Mouse (Mus musculus) heart, adult 2 months (tissue): Measurements from ENCODE around the gene Prpf38b. TPM values are rescaled to one million over a fixed set of nuclear protein-coding genes. Genes with fewer than 3 reads are reported as not detected.
A peak's percentile ranks its signal among the peaks of the same experiment; 100 is the strongest.
"Not testable (repeated sequence)": the region's sequence is repeated elsewhere in the genome, so short reads cannot be mapped to it uniquely, and the experiment has no call there.

Experiments
- DNase-seq, 2 experiments: peaks; one replicate each; pipeline ENCODE4 v3.0.0; 2021
- H3K27ac ChIP-seq: fragments of 200-600 bp; 2 replicates; pipeline ENCODE4 v1.8.1; 2022
- H3K27me3 ChIP-seq: fragments of 200-500 bp; 2 replicates; pipeline ENCODE4 v1.6.1; 2012; ENCODE audit warnings: mild to moderate bottlenecking, low read length, inconsistent platforms, mixed read lengths; ENCODE audit not compliant: control insufficient read depth, insufficient read depth
- H3K36me3 ChIP-seq: fragments of 200-500 bp; 2 replicates; pipeline ENCODE4 v1.6.1; 2012; ENCODE audit warnings: low read length, inconsistent platforms; ENCODE audit not compliant: control insufficient read depth, insufficient read depth
- H3K4me1 ChIP-seq: fragments of 200-500 bp; 2 replicates; pipeline ENCODE4 v1.6.1; 2011; ENCODE audit warnings: low read length; ENCODE audit not compliant: control insufficient read depth, insufficient read depth
- H3K4me3 ChIP-seq: fragments of 200-600 bp; 2 replicates; pipeline ENCODE4 v1.8.1; 2022
- H3K79me2 ChIP-seq: fragments of 200-500 bp; replicated peaks from 2 replicates; pipeline ENCODE4 v1.6.1; 2012; ENCODE audit warnings: mild to moderate bottlenecking, inconsistent platforms, low read length, moderate library complexity, mixed read lengths; ENCODE audit not compliant: control insufficient read depth, insufficient read depth
- H3K9ac ChIP-seq: fragments of 200-500 bp; 2 replicates; pipeline ENCODE4 v1.6.1; 2012; ENCODE audit warnings: low read depth, mild to moderate bottlenecking, control low read depth, inconsistent platforms, low read length, mixed read lengths
- CTCF ChIP-seq: fragments of 200-600 bp; IDR thresholded peaks from 2 replicates; pipeline ENCODE4 v1.8.1; 2022; ENCODE audit warnings: antibody characterized with exemption, mild to moderate bottlenecking, moderate library complexity
- EP300 ChIP-seq: fragments of 200-500 bp; IDR thresholded peaks from 2 replicates; pipeline ENCODE4 v1.6.1; 2011; ENCODE audit warnings: low read depth, low read length, control low read depth; ENCODE audit not compliant: insufficient read depth
- POLR2A ChIP-seq: fragments of 200-500 bp; IDR thresholded peaks from 2 replicates; pipeline ENCODE4 v1.6.1; 2011; ENCODE audit warnings: mild to moderate bottlenecking, low read depth, low read length, control low read depth; ENCODE audit not compliant: insufficient read depth
- WGBS: fragments of 180-500 bp; shearing (Covaris S2); methylation state at CpG from one replicate; pipeline ENCODE4 v1.1.7; 2018; 5-methylcytosine and 5-hydroxymethylcytosine counted together
- intact Hi-C: fragments of 180-260 bp; cut with DNase I; formaldehyde crosslinking; loops from one replicate; pipeline ENCODE4 v1.15.1; 2025
- polyA plus RNA-seq: library from polyadenylated mRNA; depleted of rRNA; stranded (reverse); fragments of >200 nt; gene quantifications from 2 replicates; pipeline ENCODE4 v1.2.3, GENCODE M21; 2012
- total RNA-seq, 2 experiments: library from RNA; stranded (reverse); gene quantifications; 2 replicates each; pipeline ENCODE4 v1.2.3; 2021

Gene Prpf38b
- total and polyA plus RNA-seq, 3 experiments = 13.6 to 21.1 (median 17.3) TPM

DNA sequence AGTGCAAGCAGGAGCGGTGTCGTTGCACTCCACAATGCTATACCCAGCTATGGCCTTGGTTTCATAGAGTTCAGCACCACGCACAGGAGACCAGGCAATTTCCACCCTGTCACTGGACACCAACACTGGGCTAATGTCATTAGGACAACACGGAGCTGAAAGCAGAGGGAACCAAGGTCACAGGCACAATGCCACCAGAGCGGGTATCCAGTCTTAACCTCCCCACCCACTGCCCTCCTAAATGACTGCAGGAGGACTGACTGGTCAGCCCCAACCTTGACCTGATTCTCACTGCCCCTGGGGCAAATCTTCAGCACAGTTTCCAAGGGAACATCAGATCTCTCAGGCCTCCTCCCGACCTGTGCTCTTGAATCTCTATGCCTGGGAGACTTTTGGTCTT is 40.9 kb downstream of the Prpf38b start:
- no peak for TF ChIP-seq POLR2A
- TF ChIP-seq EP300 = no peak
- TF ChIP-seq CTCF = no peak
- no peak for DNase-seq
- H3K27me3 ChIP-seq = no peaks in the 10 kb centered on the region
- H3K4me1 ChIP-seq = no peaks in the 10 kb centered on the region
- no peak overlapping the region for H3K4me3 ChIP-seq
- H3K9ac ChIP-seq = no peak overlapping the region
- intact Hi-C loops = no loop called here
- H3K36me3 ChIP-seq = no peaks in the 10 kb centered on the region
- H3K27ac ChIP-seq = no peak overlapping the region
- H3K79me2 ChIP-seq = no peaks in the 10 kb centered on the region
- 88% methylated on average over 6 of the region's 6 CpGs for WGBS

- Histone ChIP-seq H3K4me1 (no peaks in the 10 kb centered on the region), H3K36me3 (no peaks in the 10 kb centered on the region), H3K4me3 (no peak overlapping the region), H3K27ac (no peak overlapping the region), H3K79me2 (no peaks in the 10 kb centered on the region), H3K27me3 (no peaks in the 10 kb centered on the region), H3K9ac (no peak overlapping the region)
- no peak for DNase-seq
- no peak for TF ChIP-seq EP300
- TF ChIP-seq POLR2A = no peak
- TF ChIP-seq CTCF = no peak
- intact Hi-C loops = no loop called here
- WGBS = 92% methylated on average over 3 of the region's 3 CpGs
These were observed 44.1 kb downstream of the Prpf38b start for GRCm38 (mm10) chr3:108867449-108867848.

DNA sequence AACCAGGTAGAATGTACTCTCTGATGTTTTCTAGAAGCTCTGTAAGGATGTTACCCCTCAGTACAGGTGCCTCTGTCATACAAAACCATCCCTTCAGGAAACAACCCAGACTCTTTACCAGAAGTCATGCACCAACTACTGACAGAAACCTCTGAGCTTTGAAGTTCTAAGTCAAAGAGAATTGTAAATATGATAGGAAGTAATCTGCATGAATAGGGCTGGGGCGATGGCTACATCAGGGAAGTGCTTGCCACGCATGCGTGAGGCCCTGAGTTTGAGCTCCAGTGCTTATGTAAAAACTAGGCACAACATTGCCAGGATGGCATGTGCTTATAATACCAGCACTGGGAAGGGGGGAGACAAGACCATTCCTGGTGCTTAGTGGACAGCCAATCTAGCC is 45.9 kb downstream of the Prpf38b start:
- H3K4me3 ChIP-seq = no peak overlapping the region
- no peaks in the 10 kb centered on the region for H3K79me2 ChIP-seq
- WGBS = 98% methylated on average over 3 of the region's 3 CpGs
- TF ChIP-seq CTCF (no peak), POLR2A (no peak), EP300 (no peak)
- no peak overlapping the region for H3K27ac ChIP-seq
- H3K9ac ChIP-seq = no peak overlapping the region
- H3K4me1 ChIP-seq = no peaks in the 10 kb centered on the region; the same call in 1 of the 2 replicates
- H3K36me3 ChIP-seq = no peaks in the 10 kb centered on the region
- H3K27me3 ChIP-seq = no peaks in the 10 kb centered on the region
- intact Hi-C loops = no loop called here
- peak in 1 of 2 experiments; percentile 23 for DNase-seq

GRCm38 (mm10) chr3:108865129-108865528 is 46.4 kb downstream of the Prpf38b start:
- no peak overlapping the region for H3K27ac ChIP-seq
- H3K27me3 ChIP-seq = no peaks in the 10 kb centered on the region
- no peak overlapping the region for H3K9ac ChIP-seq
- intact Hi-C loops = no loop called here
- WGBS = 42% methylated on average over 3 of the region's 3 CpGs
- H3K36me3 ChIP-seq = no peaks in the 10 kb centered on the region
- no peaks in the 10 kb centered on the region; the same call in 1 of the 2 replicates for H3K4me1 ChIP-seq
- H3K79me2 ChIP-seq = no peaks in the 10 kb centered on the region
- no peak overlapping the region for H3K4me3 ChIP-seq
- TF ChIP-seq CTCF = no peak
- no peak for TF ChIP-seq EP300
- peak in 1 of 2 experiments; percentile 32 for DNase-seq

DNA sequence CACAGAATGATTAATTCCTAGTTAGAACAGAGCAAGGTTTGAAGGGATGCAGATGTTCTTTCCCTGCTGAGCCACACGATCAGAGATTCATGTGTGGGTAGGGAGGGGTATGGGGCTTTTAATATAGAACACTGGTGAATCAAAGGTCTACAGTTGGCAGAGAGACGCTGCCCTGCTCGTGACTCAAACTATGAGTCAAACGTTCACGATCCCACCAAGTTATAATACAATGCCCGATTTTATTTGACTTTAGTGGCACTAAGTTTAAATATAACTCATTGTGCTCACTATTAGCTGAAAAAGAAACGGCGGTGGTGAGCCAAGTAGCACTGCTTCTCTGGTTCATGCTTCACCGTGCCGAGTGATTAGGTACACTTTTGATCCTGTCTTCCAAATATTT is 48.4 kb downstream of the Prpf38b start:
- H3K36me3 ChIP-seq = no peaks in the 10 kb centered on the region
- no peak for DNase-seq
- WGBS = 75% methylated on average over 10 of the region's 10 CpGs
- TF ChIP-seq POLR2A (no peak), EP300 (no peak), CTCF (no peak)
- H3K79me2 ChIP-seq = no peaks in the 10 kb centered on the region
- no peaks in the 10 kb centered on the region for H3K27me3 ChIP-seq
- H3K4me3 ChIP-seq = no peak overlapping the region
- peaks cover 2% of the 10 kb centered on the region; the same call in 1 of the 2 replicates for H3K4me1 ChIP-seq
- H3K9ac ChIP-seq = no peak overlapping the region
- intact Hi-C loops = no loop called here
- no peak overlapping the region for H3K27ac ChIP-seq

DNA sequence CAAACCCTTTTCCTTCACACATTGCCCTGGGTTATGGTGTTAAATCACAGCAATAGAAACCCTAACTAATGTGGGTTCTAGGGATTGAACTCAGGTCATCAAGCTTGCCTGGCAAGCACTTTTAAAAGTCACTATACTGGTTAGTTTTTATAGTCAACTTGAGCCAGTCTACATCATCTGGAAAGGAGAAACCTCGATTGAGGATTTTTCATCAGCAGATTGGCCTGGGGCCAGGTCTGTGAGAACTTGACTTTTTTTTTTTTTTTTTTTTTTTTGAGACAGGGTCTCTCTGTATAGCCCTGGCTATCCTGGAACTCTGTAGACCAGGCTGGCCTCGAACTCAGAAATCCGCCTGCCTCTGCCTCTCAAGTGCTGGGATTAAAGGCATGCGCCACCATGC is 49.2 kb downstream of the Prpf38b start:
- H3K36me3 ChIP-seq, DNase-seq, H3K4me1 ChIP-seq, intact Hi-C loops, H3K27ac ChIP-seq, H3K27me3 ChIP-seq, H3K79me2 ChIP-seq, H3K4me3 ChIP-seq, H3K9ac ChIP-seq: not testable (repeated sequence)
- 78% methylated on average over 4 of the region's 4 CpGs for WGBS
